Mouse (Mus musculus): ENCODE data around the gene Thap3.

Gene Thap3

GRCm38 (mm10) chr4:151937441-151937840 lies 51.4 kb downstream of the Thap3 start:
- ChIA-PET POLR2A (interaction anchor here in 2 of 4 experiments (0.6 to 5.4 kb wide), 7 partner anchors 8 to 1461 kb away, joined by 3 to 40 read pairs (median 5); no protein-coding TSS in a partner anchor), CTCF (interaction anchor here in 2 of 4 experiments (1.1 to 1.7 kb wide), 5 partner anchors 32 to 327 kb away, joined by 3 to 6 read pairs (median 4); no protein-coding TSS in a partner anchor)

- POLR2A ChIA-PET: interaction anchor here in 3 of 4 experiments (0.6 to 5.4 kb wide), 24 partner anchors 10 to 1974 kb away, joined by 3 to 40 read pairs (median 4); partner anchors contain the start of genes Klhl21 (in 1 of the 3) and Zbtb48 (in 1 of the 3)
- CTCF ChIA-PET: interaction anchor here (0.5 to 2.4 kb wide), 47 partner anchors 8 to 702 kb away, joined by 3 to 27 read pairs (median 5); partner anchors contain the start of genes Camta1 (in 1 of the 4), Espn (in 1 of the 4) and Icmt (in 1 of the 4)
These were observed 54.6 kb downstream of the Thap3 start for GRCm38 (mm10) chr4:151934215-151934572.

- ChIA-PET CTCF (interaction anchor here (0.5 to 2.4 kb wide), 69 partner anchors 9 to 1758 kb away, joined by 3 to 27 read pairs (median 4); partner anchors contain the start of genes Phf13 (in 2 of the 4), Camta1 (in 1 of the 4), Espn (in 1 of the 4) and Icmt (in 1 of the 4)), POLR2A (interaction anchor here in 3 of 4 experiments (0.6 to 5.4 kb wide), 28 partner anchors 9 to 1974 kb away, joined by 3 to 40 read pairs (median 4); partner anchors contain the start of genes Klhl21 (in 1 of the 3), Vamp3 (in 1 of the 3) and Zbtb48 (in 1 of the 3))
These were observed 55.1 kb downstream of the Thap3 start, which contains the start of gene Dnajc11 for GRCm38 (mm10) chr4:151933505-151934214. Gene Dnajc11, plus strand, starts transcription at chr4:151933691.

Measured in embryonic stem cell, embryonic (primary cell).